Mouse (Mus musculus) hindbrain, embryonic 12.5 days (tissue): Measurements from ENCODE around the gene Kbtbd12. TPM values are rescaled to one million over a fixed set of nuclear protein-coding genes. Genes with fewer than 3 reads are reported as not detected.

Experiments used
- ATAC-seq: fragments of 200-750 bp; cut with Nextera tagmentation; 2 replicates; pipeline ENCODE4 v1.8.0; 2017; ENCODE audit warnings: moderate TSS enrichment; ENCODE audit not compliant: low FRiP score
- H3K27ac ChIP-seq: fragments of 300-500 bp; sonication (generic); 2 replicates; pipeline ENCODE4 v1.5.1; 2016; ENCODE audit warnings: mild to moderate bottlenecking
- H3K27me3 ChIP-seq: fragments of 300-500 bp; sonication (generic); 2 replicates; pipeline ENCODE4 v1.6.1; 2016; ENCODE audit warnings: mild to moderate bottlenecking
- H3K36me3 ChIP-seq: fragments of 300-500 bp; sonication (generic); 2 replicates; pipeline ENCODE4 v1.6.1; 2016; ENCODE audit warnings: mild to moderate bottlenecking
- H3K4me1 ChIP-seq: fragments of 300-500 bp; sonication (generic); 2 replicates; pipeline ENCODE4 v1.6.1; 2016
- H3K4me2 ChIP-seq: fragments of 300-500 bp; sonication (generic); replicated peaks from 2 replicates; pipeline ENCODE4 v1.6.1; 2016; ENCODE audit warnings: mild to moderate bottlenecking
- H3K4me3 ChIP-seq: fragments of 300-500 bp; sonication (generic); 2 replicates; pipeline ENCODE4 v1.5.1; 2016; ENCODE audit warnings: mild to moderate bottlenecking
- H3K9ac ChIP-seq: fragments of 300-500 bp; sonication (generic); 2 replicates; pipeline ENCODE4 v1.6.1; 2016; ENCODE audit warnings: mild to moderate bottlenecking, moderate library complexity
- H3K9me3 ChIP-seq: fragments of 300-500 bp; sonication (generic); replicated peaks from 2 replicates; pipeline ENCODE4 v1.6.1; 2016; ENCODE audit warnings: mild to moderate bottlenecking
- WGBS: fragments of 180-500 bp; shearing (Covaris S2); methylation state at CpG from one replicate; pipeline ENCODE4 v1.1.7; 2016; 5-methylcytosine and 5-hydroxymethylcytosine counted together
- polyA plus RNA-seq: library from polyadenylated mRNA; unstranded; fragments of >200 nt; fragmentation: Nextera tagmentation; extraction: Ambion mirVana; gene quantifications from 2 replicates; pipeline ENCODE4 v1.2.1, GENCODE M21; 2016

Gene Kbtbd12
- not detected in 2 replicates for polyA plus RNA-seq

DNA sequence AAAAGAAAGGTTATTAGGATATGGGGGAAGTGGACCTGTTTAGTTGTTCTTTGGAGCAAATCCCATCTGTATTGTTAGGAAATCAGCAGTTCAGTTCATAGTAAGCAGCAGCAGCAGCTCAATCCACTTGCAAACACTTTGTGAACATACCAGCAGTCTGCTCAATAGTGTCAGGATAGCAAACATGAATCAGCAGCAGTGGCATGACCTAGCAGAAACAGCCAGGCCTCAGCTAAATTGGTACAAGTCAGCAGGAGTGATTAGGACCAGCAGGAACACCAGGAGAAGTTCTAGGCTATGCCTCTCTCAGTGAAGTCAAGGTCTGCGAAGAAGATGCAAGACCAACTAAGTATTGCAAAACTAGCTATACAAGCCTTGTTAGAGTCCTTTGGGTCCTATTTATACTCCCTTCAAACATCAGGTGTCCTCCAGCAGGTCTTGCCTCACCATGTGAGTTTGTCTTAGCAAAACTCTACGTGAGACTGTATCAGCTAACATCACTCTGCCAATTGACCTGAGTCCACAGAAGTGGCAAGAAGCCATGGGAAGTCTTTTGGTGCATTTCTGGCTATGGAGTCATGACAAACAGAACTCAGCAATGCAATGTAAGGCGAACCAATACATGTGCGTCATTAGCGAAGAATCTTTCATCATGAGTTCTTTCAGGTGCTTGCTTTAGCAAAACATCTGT, at the start of gene Kbtbd12:
Kbtbd12 (minus strand) TSS at position 340 of the 691 bp plus-strand sequence.
- WGBS = 97% methylated on average over 5 of the region's 5 CpGs
- Histone ChIP-seq H3K9ac (no peak within 1 kb of the TSS), H3K27me3 (no peaks in the 10 kb centered on the region), H3K9me3 (peaks cover 7% of the 10 kb centered on the region), H3K4me1 (peaks cover 16% of the 10 kb centered on the region), H3K36me3 (no peaks in the 10 kb centered on the region), H3K4me3 (no peak within 1 kb of the TSS), H3K27ac (no peak within 1 kb of the TSS), H3K4me2 (no peak within 1 kb of the TSS)
- ATAC-seq = no peak

DNA sequence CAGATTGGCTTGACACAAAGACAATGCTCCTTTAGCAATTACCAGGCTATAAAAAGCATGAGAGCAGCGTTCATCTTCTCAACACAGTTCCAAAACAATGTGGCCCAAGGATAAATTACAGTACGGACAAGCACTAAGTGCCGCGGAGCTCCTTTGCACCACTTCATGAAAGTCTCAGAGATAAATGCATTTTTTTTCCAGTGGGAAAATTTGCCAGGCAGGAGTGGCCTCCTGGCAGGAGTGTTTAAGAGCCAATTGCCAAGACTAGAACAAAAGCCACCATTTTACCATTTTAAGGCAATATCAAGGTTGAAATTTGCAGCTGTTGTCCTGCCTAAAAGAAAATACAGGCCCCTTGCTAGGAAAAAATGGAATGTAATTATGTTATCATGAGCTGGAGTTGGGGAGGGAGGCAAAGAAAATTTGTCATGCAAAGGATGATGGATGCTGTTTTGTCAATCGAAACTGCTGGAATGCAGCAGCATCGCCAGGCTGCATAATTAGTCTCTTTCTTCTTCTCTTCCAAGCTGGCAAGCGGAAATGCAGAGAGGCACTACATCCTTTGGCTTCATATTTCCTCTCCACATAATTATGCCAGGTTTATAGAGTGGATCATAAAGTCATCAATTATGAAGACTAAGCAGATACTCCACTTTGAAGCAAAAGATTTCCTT, 45.8 kb upstream of the Kbtbd12 start:
- 54% methylated on average over 7 of the region's 7 CpGs for WGBS
- H3K27ac ChIP-seq = no peak overlapping the region; the same call in 1 of the 2 replicates
- no peak for ATAC-seq

DNA sequence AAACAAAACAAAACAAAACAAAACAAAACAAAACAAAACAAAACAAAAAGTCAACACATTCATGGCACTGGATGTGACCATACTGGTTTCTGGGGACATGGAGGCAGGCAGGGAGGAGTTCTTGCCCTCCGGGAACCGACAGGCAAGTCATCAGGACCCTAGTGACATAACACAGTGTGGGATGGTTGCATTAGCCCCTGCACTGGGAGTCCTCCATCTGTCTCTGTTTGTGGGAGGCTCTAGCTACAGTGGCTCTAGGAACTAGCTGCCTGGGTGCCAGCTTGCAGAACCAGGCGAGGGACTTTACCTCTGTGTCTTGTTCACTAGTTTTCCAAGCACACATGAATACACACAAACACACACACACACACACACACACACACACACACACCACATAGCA, 43.3 kb upstream of the Kbtbd12 start:
- Histone ChIP-seq H3K27ac (no peak overlapping the region), H3K9me3 (no peaks in the 10 kb centered on the region; the same call in 1 of the 2 replicates), H3K36me3 (no peaks in the 10 kb centered on the region), H3K4me2 (no peak overlapping the region), H3K4me3 (no peak overlapping the region), H3K9ac (no peak overlapping the region), H3K4me1 (0 out of 2 replicates have a peak, but pooled peaks cover 6% of the 10 kb centered on the region), H3K27me3 (no peaks in the 10 kb centered on the region)
- 90% methylated on average over 3 of the region's 3 CpGs for WGBS
- ATAC-seq = no peak

More for the DNA sequence above, 45.8 kb upstream of the Kbtbd12 start:
- Histone ChIP-seq H3K9me3 (no peaks in the 10 kb centered on the region; the same call in 1 of the 2 replicates), H3K36me3 (no peaks in the 10 kb centered on the region), H3K4me1 (0 out of 2 replicates have a peak, but pooled peaks cover 6% of the 10 kb centered on the region), H3K4me3 (no peak overlapping the region), H3K4me2 (no peak overlapping the region), H3K27me3 (no peaks in the 10 kb centered on the region), H3K9ac (no peak overlapping the region)

DNA sequence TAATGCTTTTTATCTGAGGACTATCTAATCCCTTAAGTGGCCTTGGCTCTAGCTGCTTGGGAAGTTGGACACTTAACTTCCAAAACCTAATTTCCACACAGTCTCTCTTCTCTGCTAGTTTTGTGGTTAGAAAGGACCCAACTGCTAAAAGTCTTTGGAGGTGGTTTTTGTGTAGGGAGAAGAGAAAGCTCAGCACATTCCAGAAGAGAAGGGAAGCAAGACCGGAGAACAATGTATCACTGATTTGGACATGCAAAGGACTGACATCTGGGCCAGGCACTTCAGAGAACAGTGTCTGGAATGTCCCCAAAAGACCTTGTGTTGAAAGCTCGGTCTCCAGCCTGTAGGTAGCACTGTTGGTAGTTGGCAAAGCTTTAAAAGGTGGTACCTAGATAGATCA, 40.0 kb upstream of the Kbtbd12 start:
- Histone ChIP-seq H3K9me3 (no peaks in the 10 kb centered on the region), H3K9ac (no peak overlapping the region), H3K4me2 (no peak overlapping the region), H3K27ac (no peak overlapping the region), H3K27me3 (no peaks in the 10 kb centered on the region), H3K4me1 (no peaks in the 10 kb centered on the region), H3K36me3 (no peaks in the 10 kb centered on the region), H3K4me3 (no peak overlapping the region)
- WGBS = 64% methylated on average over 2 of the region's 2 CpGs
- ATAC-seq = no peak

DNA sequence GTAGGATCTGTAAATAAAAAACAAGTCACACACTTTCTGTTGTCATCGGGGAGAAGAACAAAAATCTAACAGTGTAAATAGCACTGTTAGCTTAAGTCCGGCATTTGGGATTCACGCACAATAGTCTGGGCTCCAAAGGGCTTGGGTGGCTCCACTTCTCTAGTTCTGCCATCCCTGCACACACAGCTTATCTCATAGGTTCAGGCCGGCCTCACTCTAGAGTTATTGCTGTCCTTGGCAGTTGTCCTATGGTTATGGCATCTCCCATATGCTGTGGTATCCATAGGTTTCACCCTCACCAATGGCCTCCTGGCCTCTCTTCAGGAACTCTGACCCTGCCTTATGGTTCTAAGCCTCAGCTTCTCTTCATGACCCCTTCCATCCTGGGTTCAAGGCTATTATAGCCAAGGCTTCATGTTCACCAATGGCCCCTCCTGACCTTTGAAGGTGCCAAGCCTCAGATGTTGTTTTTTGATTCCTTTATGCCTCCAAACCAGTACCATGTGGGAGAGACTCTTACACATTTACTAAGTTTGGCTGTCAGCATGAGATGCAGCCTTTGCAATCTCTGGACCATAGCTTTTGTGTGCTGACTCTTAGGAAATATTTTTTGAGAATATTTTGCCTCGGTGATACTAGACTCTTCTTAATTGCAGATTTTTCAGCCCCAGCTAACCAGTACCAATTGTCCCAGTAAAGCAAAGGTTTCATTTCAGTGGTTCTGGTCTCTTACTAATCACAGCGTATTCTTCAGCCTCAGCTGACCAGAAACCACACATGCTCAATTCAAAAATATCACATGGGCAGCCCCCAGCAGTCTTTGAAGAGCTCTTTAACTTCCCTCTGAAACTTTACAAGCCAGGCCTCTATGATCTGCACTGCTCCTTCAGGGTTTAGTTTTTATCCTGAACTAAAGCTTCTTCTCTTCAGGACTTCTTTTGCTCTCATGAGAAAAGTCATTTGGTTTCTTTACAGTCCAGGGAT, 39.3 kb upstream of the Kbtbd12 start:
- 90% methylated on average over 6 of the region's 6 CpGs for WGBS
- Histone ChIP-seq H3K4me2 (no peak overlapping the region), H3K9me3 (no peaks in the 10 kb centered on the region), H3K4me3 (no peak overlapping the region), H3K36me3 (no peaks in the 10 kb centered on the region), H3K4me1 (no peaks in the 10 kb centered on the region), H3K9ac (no peak overlapping the region), H3K27me3 (no peaks in the 10 kb centered on the region), H3K27ac (no peak overlapping the region)
- ATAC-seq = no peak

DNA sequence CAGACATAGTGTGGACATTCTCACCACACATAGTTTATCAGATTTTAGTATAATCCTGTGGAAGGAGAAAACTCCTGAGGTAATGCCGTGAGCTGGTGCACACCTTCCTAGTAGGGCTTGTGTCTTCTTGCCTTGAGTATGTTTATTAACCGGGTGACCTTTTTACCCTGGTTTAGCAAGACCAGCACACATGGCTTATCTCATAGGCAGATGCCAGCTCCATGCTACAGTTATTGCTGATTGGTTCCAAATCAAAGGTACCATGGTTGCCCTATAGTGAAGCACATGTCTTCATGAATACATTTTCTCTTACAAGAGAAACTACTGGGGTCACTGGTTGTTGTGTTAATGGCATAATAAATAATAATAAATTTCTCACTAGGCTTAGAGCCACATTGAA, 38.1 kb upstream of the Kbtbd12 start:
- 90% methylated on average over 2 of the region's 2 CpGs for whole genome bisulfite sequencing
- H3K9me3 ChIP-seq = no peaks in the 10 kb centered on the region
- no peaks in the 10 kb centered on the region for H3K27me3 ChIP-seq
- no peak overlapping the region for H3K27ac ChIP-seq
- H3K9ac ChIP-seq = no peak overlapping the region
- no peaks in the 10 kb centered on the region for H3K4me1 ChIP-seq
- no peak overlapping the region for H3K4me2 ChIP-seq
- H3K36me3 ChIP-seq = no peaks in the 10 kb centered on the region
- no peak for ATAC-seq
- no peak overlapping the region for H3K4me3 ChIP-seq

DNA sequence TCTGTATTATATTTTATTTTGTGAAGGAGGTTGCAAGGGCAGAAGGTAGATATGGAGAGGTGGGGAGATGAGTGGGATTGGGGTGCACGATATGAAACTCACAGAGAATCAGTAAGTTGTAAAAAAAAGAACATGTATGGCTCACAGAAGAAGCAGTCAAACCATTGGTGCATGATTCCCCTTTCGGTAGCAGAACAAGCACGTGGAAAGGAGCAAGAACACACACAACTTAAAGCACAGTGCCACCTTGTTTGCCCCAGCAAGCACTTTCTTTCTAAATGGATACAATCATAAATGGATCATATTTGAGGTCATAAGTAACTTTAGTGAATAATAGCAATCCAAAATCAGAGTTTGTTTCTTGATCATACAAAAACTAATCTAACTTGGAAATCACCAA, 24.5 kb upstream of the Kbtbd12 start:
- 82% methylated on average over 3 of the region's 3 CpGs for WGBS
- Histone ChIP-seq H3K4me1 (no peaks in the 10 kb centered on the region), H3K4me2 (no peak overlapping the region), H3K27ac (no peak overlapping the region), H3K4me3 (no peak overlapping the region), H3K36me3 (no peaks in the 10 kb centered on the region), H3K9me3 (no peaks in the 10 kb centered on the region), H3K27me3 (no peaks in the 10 kb centered on the region), H3K9ac (no peak overlapping the region)
- no peak for ATAC-seq

DNA sequence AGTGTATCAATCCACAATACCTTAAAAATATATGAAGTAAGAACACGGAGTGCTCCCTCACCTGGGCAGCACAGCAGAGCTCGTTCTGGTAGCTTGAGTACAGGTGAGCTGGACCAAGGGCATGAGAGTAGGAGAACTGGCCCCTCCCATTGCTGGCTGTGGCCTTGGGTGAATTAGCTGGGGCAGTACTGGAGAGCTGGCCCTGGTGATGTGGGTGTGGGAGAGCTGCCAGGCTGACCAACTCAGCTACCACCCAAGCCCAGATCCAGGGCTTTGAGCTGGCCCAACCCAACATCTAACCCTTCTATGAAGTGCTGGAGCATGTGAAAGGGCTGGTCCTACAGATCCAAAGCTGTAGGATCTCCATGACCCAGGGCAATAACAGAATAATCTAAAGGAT, 23.9 kb upstream of the Kbtbd12 start:
- H3K4me2 ChIP-seq = no peak overlapping the region
- H3K27ac ChIP-seq = no peak overlapping the region
- H3K4me1 ChIP-seq = no peaks in the 10 kb centered on the region
- H3K36me3 ChIP-seq = no peaks in the 10 kb centered on the region
- ATAC-seq = no peak
- H3K9me3 ChIP-seq = no peaks in the 10 kb centered on the region
- WGBS = 74% methylated on average over 2 of the region's 2 CpGs
- no peaks in the 10 kb centered on the region for H3K27me3 ChIP-seq
- no peak overlapping the region for H3K9ac ChIP-seq
- H3K4me3 ChIP-seq = no peak overlapping the region

DNA sequence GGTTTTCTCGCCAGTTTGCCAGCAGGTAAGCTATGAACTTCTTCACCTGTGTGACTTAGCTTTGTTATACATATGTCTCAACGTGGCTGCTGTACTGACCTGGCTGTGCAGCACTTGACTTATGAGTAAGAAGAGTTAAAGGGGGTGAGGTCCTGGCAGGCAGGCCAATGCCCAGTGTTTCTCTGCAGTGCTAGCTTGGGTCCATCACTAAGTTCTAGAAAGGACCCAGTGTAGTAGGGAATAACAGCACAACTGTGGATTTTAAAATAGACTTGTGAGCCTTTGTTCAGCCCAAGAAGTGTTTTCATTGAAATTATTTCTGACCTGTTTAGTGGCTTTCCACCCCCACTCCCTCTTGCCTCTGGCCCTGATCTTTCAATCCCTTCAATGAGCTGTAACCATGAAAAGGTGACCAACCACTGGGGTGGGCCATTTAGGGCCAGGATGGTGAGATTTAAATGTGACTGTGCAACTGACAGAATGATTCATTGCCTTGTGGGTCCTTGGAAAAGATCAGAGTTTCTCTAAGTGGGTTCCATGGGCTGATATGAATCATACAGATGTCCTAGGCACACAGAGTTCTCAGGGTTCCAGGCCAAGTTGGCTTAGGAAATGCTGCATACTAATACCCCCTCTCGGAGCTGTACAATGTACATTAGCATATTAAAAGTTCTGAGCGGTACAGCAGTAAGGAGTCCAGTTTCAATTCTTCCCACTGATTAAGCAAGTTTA, 10.0 kb upstream of the Kbtbd12 start:
- no peak overlapping the region for H3K4me3 ChIP-seq
- H3K4me2 ChIP-seq = no peak overlapping the region
- no peaks in the 10 kb centered on the region for H3K27me3 ChIP-seq
- no peak for ATAC-seq
- 68% methylated on average over 4 of the region's 4 CpGs for whole genome bisulfite sequencing
- no peaks in the 10 kb centered on the region for H3K36me3 ChIP-seq
- no peak overlapping the region for H3K9ac ChIP-seq
- H3K4me1 ChIP-seq = 0 out of 2 replicates have a peak, but pooled peaks cover 2% of the 10 kb centered on the region
- 0 out of 2 replicates have a peak, but pooled peaks cover 3% of the 10 kb centered on the region for H3K9me3 ChIP-seq
- H3K27ac ChIP-seq = no peak overlapping the region

DNA sequence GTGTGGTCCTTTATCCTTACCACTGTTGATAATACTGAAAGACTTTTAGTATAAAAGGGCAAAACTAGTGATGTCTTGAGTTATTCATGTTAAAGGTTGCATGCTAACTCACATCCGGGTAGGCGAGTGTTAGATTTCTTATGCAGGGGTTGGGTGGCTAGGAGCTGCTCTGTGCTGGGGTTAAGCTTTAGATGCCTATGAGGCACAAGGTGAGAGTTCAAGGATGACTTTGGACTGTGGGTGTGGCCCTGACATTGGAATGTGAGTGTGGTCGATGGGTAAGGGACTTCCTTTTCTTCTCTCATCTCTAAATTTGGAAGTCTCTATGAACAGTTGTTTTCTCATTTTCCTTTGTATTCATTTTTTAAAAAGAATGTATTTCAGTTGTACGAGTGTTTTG, 7.0 kb upstream of the Kbtbd12 start:
- H3K4me1 ChIP-seq = peaks cover 11% of the 10 kb centered on the region
- no peak overlapping the region for H3K4me3 ChIP-seq
- 0 out of 2 replicates have a peak, but pooled peaks cover 3% of the 10 kb centered on the region for H3K9me3 ChIP-seq
- 85% methylated on average over 4 of the region's 4 CpGs for WGBS
- ATAC-seq = no peak
- no peaks in the 10 kb centered on the region for H3K27me3 ChIP-seq
- H3K36me3 ChIP-seq = no peaks in the 10 kb centered on the region
- H3K9ac ChIP-seq = no peak overlapping the region
- no peak overlapping the region for H3K27ac ChIP-seq
- H3K4me2 ChIP-seq = no peak overlapping the region

DNA sequence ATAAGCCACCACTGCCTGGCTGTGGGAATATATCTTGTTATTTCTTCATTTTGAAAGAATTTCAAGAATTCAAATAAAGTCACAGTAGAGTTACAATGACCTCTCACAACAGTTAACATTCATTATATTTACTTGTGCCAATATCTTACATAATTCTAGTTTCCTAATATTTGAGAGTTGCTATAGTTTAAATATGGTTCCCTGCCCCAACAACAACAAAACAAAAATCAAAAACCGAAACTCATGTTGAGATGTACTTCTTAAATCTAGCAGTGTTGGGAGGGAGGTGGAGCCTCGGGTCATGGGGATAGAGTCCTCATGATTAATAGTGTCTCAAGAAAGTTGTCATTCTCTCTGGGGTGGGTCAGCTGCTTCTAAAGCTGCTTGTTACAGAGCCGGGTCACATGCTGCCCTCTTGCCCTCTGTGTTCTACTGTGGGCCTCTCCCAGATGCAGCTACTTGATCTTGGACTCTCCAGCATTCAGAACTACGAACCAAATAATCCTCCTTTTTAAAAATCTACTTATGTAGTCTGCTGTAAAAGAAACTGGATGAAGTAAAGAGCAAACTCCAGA, 3.7 kb upstream of the Kbtbd12 start:
- ATAC-seq = no peak
- Histone ChIP-seq H3K4me1 (peaks cover 16% of the 10 kb centered on the region), H3K36me3 (no peaks in the 10 kb centered on the region), H3K27ac (no peak overlapping the region), H3K4me3 (no peak overlapping the region), H3K9ac (no peak overlapping the region), H3K27me3 (no peaks in the 10 kb centered on the region), H3K4me2 (no peak overlapping the region), H3K9me3 (peaks cover 9% of the 10 kb centered on the region)
- 71% methylated on average over 4 of the region's 4 CpGs for WGBS
